Mouse (Mus musculus) v-Abl transformed pro-B cells (cell line): Measurements from ENCODE around the gene Eml4.

Source experiments
- in situ Hi-C, 2 experiments: fragments of 400-800 bp; cut with MboI; formaldehyde crosslinking; loops; one replicate each; pipeline ENCODE4 v1.15.1; 2025; ENCODE audit not compliant: unreplicated experiment in 2 of 2

Gene Eml4

GRCm38 (mm10) chr17:83340895-83341524 is 9.7 kb upstream of the Eml4 start:
- in situ Hi-C loops: loop anchor here in 1 of 2 experiments (10.0 kb wide), 1 partner anchor 294 kb away; the partner anchor contains the start of gene Kcng3

- in situ Hi-C loops: loop anchor here in 1 of 2 experiments (10.0 kb wide), 1 partner anchor 291 kb away; the partner anchor contains the start of gene Kcng3
Observed at GRCm38 (mm10) chr17:83344226-83344625, 6.5 kb upstream of the Eml4 start.

GRCm38 (mm10) chr17:83348056-83348822 is 2.5 kb upstream of the Eml4 start:
- in situ Hi-C loops: loop anchor here in 1 of 2 experiments (5.0 to 10.0 kb wide), 2 partner anchors 169 to 287 kb away; partner anchors contain the start of genes Cox7a2l and Kcng3

GRCm38 (mm10) chr17:83351119-83351531 is 394 bp downstream of the Eml4 start:
- in situ Hi-C loops: no loop called here

- in situ Hi-C loops: no loop called here
Observed at GRCm38 (mm10) chr17:83351601-83352413, 1.1 kb downstream of the Eml4 start.

GRCm38 (mm10) chr17:83352456-83352855 is 1.7 kb downstream of the Eml4 start:
- in situ Hi-C loops: no loop called here

- in situ Hi-C loops: no loop called here
Observed at GRCm38 (mm10) chr17:83353011-83353410, 2.3 kb downstream of the Eml4 start.

GRCm38 (mm10) chr17:83353460-83353859 is 2.7 kb downstream of the Eml4 start:
- in situ Hi-C loops: no loop called here

- in situ Hi-C loops: no loop called here
Observed at GRCm38 (mm10) chr17:83355481-83355880, 4.8 kb downstream of the Eml4 start.

- in situ Hi-C loops: loop anchor here in 1 of 2 experiments (5.0 kb wide), 1 partner anchor 37 kb away; no protein-coding TSS in a partner anchor
Observed at GRCm38 (mm10) chr17:83359934-83360333, 9.2 kb downstream of the Eml4 start.

- in situ Hi-C loops: loop anchor here in 1 of 2 experiments (5.0 kb wide), 1 partner anchor 36 kb away; no protein-coding TSS in a partner anchor
Observed at GRCm38 (mm10) chr17:83360796-83361566, 10.2 kb downstream of the Eml4 start.

GRCm38 (mm10) chr17:83363081-83363480 is 12.3 kb downstream of the Eml4 start:
- in situ Hi-C loops: loop anchor here in 1 of 2 experiments (5.0 kb wide), 1 partner anchor 34 kb away; no protein-coding TSS in a partner anchor

GRCm38 (mm10) chr17:83364296-83364695 is 13.6 kb downstream of the Eml4 start:
- in situ Hi-C loops: loop anchor here in 1 of 2 experiments (5.0 kb wide), 1 partner anchor 33 kb away; no protein-coding TSS in a partner anchor

- in situ Hi-C loops: no loop called here
Observed at GRCm38 (mm10) chr17:83365130-83365529, 14.4 kb downstream of the Eml4 start.

- in situ Hi-C loops: no loop called here
Observed at GRCm38 (mm10) chr17:83365614-83366355, 15.1 kb downstream of the Eml4 start.

- in situ Hi-C loops: no loop called here
Observed at GRCm38 (mm10) chr17:83367387-83367786, 16.7 kb downstream of the Eml4 start.

- in situ Hi-C loops: no loop called here
Observed at GRCm38 (mm10) chr17:83374123-83374522, 23.4 kb downstream of the Eml4 start.

GRCm38 (mm10) chr17:83375848-83376247 is 25.1 kb downstream of the Eml4 start:
- in situ Hi-C loops: no loop called here

GRCm38 (mm10) chr17:83376801-83377200 is 26.1 kb downstream of the Eml4 start:
- in situ Hi-C loops: no loop called here
